18 mouse cellular contexts compared by ENCODE assay signal in the genomic region with DNA sequence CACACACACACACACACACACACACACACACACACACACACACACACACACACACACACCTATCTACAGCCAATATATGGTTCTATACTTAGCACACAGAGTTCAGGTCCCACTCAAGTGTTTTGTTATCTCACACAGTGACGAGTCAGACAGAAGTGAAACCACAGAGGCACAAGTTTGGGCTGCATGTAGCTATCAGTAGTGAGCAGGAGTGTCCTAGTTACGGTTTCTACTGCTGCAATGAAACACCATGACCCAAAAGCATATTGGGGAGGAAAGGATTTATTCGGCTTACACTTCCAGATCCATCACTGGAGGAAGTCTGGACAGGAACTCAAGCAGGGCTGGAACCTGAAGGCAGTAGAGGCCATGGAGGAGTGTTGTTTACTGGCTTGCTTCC. TPM values are rescaled to one million over a fixed set of nuclear protein-coding genes. Genes with fewer than 3 reads are reported as not detected.
DNase-seq lines count a peak whose midpoint lies in the region; ATAC-seq and TF ChIP-seq lines count a peak whose summit lies in the region.
"Had no signal": no experiment of that assay in that cellular context is flagged by ENCODE, and none has a peak within 500 bp of the region (broad histone marks: within the 10 kb centered on the region; RNA-seq: fewer than 3 reads in every experiment).

No protein-coding gene starts in this region.

- H3K27ac ChIP-seq in heart, adult 2 months: peak overlapping the region; percentile 58
- H3K27ac ChIP-seq: forebrain, embryonic 15.5 days; limb, embryonic 10.5 days; neural tube, embryonic 13.5 days; stomach, embryonic 15.5 days had no signal

- TF ChIP-seq POLR2A in heart, adult 2 months (IDR thresholded peaks at IDR 0.05; ENCODE audit: insufficient read depth, low read depth, low read length): 0 out of 2 replicates have a peak, but pooled peaks have one; percentile 25

- TF ChIP-seq CTCF in heart, adult 2 months (IDR thresholded peaks at IDR 0.05): no peak

- DNase-seq in heart, adult 2 months: peak; percentile 21 to 29
- no peak for DNase-seq in heart, postnatal 36 days
- DNase-seq in A20 (ENCODE audit: low read depth, low spot score): peak; percentile 72
- DNase-seq in layer of hippocampus, adult 8-10 months (ENCODE audit: low spot score in 2 of 2): no peak
- no peak for DNase-seq in kidney, adult 18-20 months
- DNase-seq in kidney, postnatal 10 days: no peak
- DNase-seq: adrenal gland, adult 8-10 months; cerebellum, postnatal 10 days; lung, embryonic 14.5 days; thymus, postnatal 25 days had no signal

- TF ChIP-seq EP300 in heart, adult 2 months (IDR thresholded peaks at IDR 0.05; ENCODE audit: insufficient read depth, low read depth, low read length): no peak

- intact Hi-C loops in heart, adult 2 months (cut with DNase I): no loop called here
- intact Hi-C loops in heart, postnatal 36 days (cut with DNase I): no loop called here

- peaks cover 4% of the 10 kb centered on the region; the same call in 1 of the 2 replicates for H3K79me2 ChIP-seq in heart, adult 2 months (replicated peaks; ENCODE audit: control insufficient read depth, insufficient read depth, low read length)

- no peaks in the 10 kb centered on the region for H3K27me3 ChIP-seq in heart, adult 2 months (ENCODE audit: control insufficient read depth, insufficient read depth, low read length)
- H3K27me3 ChIP-seq: forebrain, embryonic 15.5 days; neural tube, embryonic 13.5 days; stomach, embryonic 15.5 days had no signal

- no peak overlapping the region for H3K9ac ChIP-seq in heart, adult 2 months (ENCODE audit: low read depth, low read length)
- H3K9ac ChIP-seq: forebrain, embryonic 15.5 days; lung, embryonic 14.5 days; neural tube, embryonic 13.5 days; stomach, embryonic 15.5 days had no signal

- H3K36me3 ChIP-seq in heart, adult 2 months (ENCODE audit: control insufficient read depth, insufficient read depth, low read length): peaks cover 26% of the 10 kb centered on the region
- H3K36me3 ChIP-seq: forebrain, embryonic 15.5 days; G1E; stomach, embryonic 15.5 days had no signal

- WGBS in heart, adult 2 months: 20% methylated on average over 3 of the region's 3 CpGs

- H3K4me1 ChIP-seq in heart, adult 2 months (ENCODE audit: control insufficient read depth, insufficient read depth, low read length): peaks cover 12% of the 10 kb centered on the region
- H3K4me1 ChIP-seq: forebrain, embryonic 15.5 days; limb, embryonic 10.5 days; stomach, embryonic 15.5 days had no signal

- no peak overlapping the region for H3K4me3 ChIP-seq in heart, adult 2 months
- H3K4me3 ChIP-seq: forebrain, embryonic 15.5 days; limb, embryonic 10.5 days; neural tube, embryonic 13.5 days; stomach, embryonic 15.5 days had no signal

- peak; percentile 78 to 85 for ATAC-seq in hematopoietic stem cell, adult 5-6 weeks (replicated peaks in 1 of 2; ENCODE audit: insufficient read depth in 1 of 2, low FRiP score in 2 of 2, low TSS enrichment in 1 of 2, low read depth in 1 of 2, poor library complexity in 2 of 2, severe bottlenecking in 2 of 2)
- ATAC-seq in megakaryocyte progenitor cell, adult 5-6 weeks (replicated peaks; ENCODE audit: poor library complexity): peak; percentile 92
- ATAC-seq: forebrain, embryonic 15.5 days had no signal

RNA-seq across cellular contexts. Expression of gene A930033H14Rik, which starts 9.1 kb away (rescaled TPM):
- total RNA-seq in heart, adult 2 months (2021): 1 to 10 TPM; 1.1 TPM
- 0.61 TPM in 2 replicates for polyA plus RNA-seq in heart, adult 2 months (2012; rRNA removed)
- 1 to 10 TPM; 1.1 to 3.2 TPM for total RNA-seq in heart, postnatal 36 days (2021)
- 2.4 and 2.9 TPM in 2 replicates for total RNA-seq in hematopoietic stem cell, adult 5-6 weeks (2017)
- 2.9 and 3.0 TPM in 2 replicates for total RNA-seq in megakaryocyte progenitor cell, adult 5-6 weeks (2015)
- total RNA-seq in megakaryocyte progenitor cell, adult 5-6 weeks (2017): 1.6 and 1.7 TPM in 2 replicates
- 1 to 10 TPM; 2.0 to 2.9 (median 2.2) TPM for total RNA-seq in layer of hippocampus, adult 8-10 months (2022)
- total RNA-seq: monocyte, adult 5-6 weeks had no signal
- polyA plus RNA-seq: G1E had no signal

Comparison
In these comparisons a context has a peak if more than half of its experiments do, and no peak if none do; other contexts are left out.
1. DNase-seq: peak in heart, adult 2 months (2 of 2) and A20 (single experiment); none in heart, postnatal 36 days (0 of 2), layer of hippocampus, adult 8-10 months (0 of 2), kidney, adult 18-20 months (single experiment) and kidney, postnatal 10 days (single experiment).